Mouse (Mus musculus): ENCODE results near the gene Med25. TPM values are rescaled to one million over a fixed set of nuclear protein-coding genes. Genes with fewer than 3 reads are reported as not detected.

Gene Med25
- polyA plus RNA-seq, 1 experiment from 2014 or later = 61.0 TPM

- H3K27ac ChIP-seq = no peak overlapping the region
- WGBS (ENCODE audit: insufficient replicate concordance) = 4% methylated on average over 58 of the region's 58 CpGs
- peaks cover 38% of the 10 kb centered on the region for H3K27me3 ChIP-seq (replicated peaks)
- no peaks in the 10 kb centered on the region for H3K9me3 ChIP-seq (replicated peaks)
- peak overlapping the region; percentile 33 for H3K4me3 ChIP-seq
- peaks cover 44% of the 10 kb centered on the region for H3K36me3 ChIP-seq
- peak; percentile 32 for ATAC-seq
- H3K4me2 ChIP-seq = peak overlapping the region; percentile 65
- H3K4me1 ChIP-seq = peaks cover 45% of the 10 kb centered on the region
- H3K9ac ChIP-seq = peak overlapping the region; percentile 17; the same call in 1 of the 2 replicates
Measured at GRCm38 (mm10) chr7:44839491-44840191, 52.9 kb downstream of the Med25 start.

GRCm38 (mm10) chr7:44839171-44839490 lies 53.4 kb downstream of the Med25 start:
- peak overlapping the region; percentile 33 for H3K4me3 ChIP-seq
- H3K9me3 ChIP-seq (replicated peaks) = no peaks in the 10 kb centered on the region
- peak overlapping the region; percentile 65 for H3K4me2 ChIP-seq
- H3K27ac ChIP-seq = no peak overlapping the region
- H3K4me1 ChIP-seq = peaks cover 45% of the 10 kb centered on the region
- peaks cover 39% of the 10 kb centered on the region for H3K36me3 ChIP-seq
- H3K9ac ChIP-seq = no peak overlapping the region
- peaks cover 38% of the 10 kb centered on the region for H3K27me3 ChIP-seq (replicated peaks)
- ATAC-seq = peak; percentile 6; the same call in 1 of the 2 replicates
- WGBS (ENCODE audit: insufficient replicate concordance) = 21% methylated on average over 11 of the region's 11 CpGs

- Histone ChIP-seq H3K36me3 (peaks cover 28% of the 10 kb centered on the region), H3K27ac (no peak overlapping the region), H3K9me3 (replicated peaks) (no peaks in the 10 kb centered on the region), H3K4me3 (no peak overlapping the region), H3K9ac (no peak overlapping the region), H3K4me2 (no peak overlapping the region), H3K4me1 (peaks cover 39% of the 10 kb centered on the region), H3K27me3 (replicated peaks) (peaks cover 38% of the 10 kb centered on the region)
- WGBS (ENCODE audit: insufficient replicate concordance) = 68% methylated on average over 6 of the region's 6 CpGs
- no peak for ATAC-seq
Measured at GRCm38 (mm10) chr7:44838073-44838472, 54.4 kb downstream of the Med25 start.

GRCm38 (mm10) chr7:44836423-44837053 lies 56.0 kb downstream of the Med25 start:
- Histone ChIP-seq H3K4me3 (no peak overlapping the region), H3K27me3 (replicated peaks) (peaks cover 33% of the 10 kb centered on the region), H3K36me3 (peaks cover 22% of the 10 kb centered on the region), H3K9me3 (replicated peaks) (no peaks in the 10 kb centered on the region), H3K27ac (no peak overlapping the region), H3K4me2 (no peak overlapping the region), H3K9ac (no peak overlapping the region), H3K4me1 (peaks cover 32% of the 10 kb centered on the region)
- 68% methylated on average over 9 of the region's 9 CpGs for WGBS (ENCODE audit: insufficient replicate concordance)
- ATAC-seq = no peak

- no peak for ATAC-seq
- peaks cover 29% of the 10 kb centered on the region for H3K27me3 ChIP-seq (replicated peaks)
- H3K27ac ChIP-seq = no peak overlapping the region
- peaks cover 22% of the 10 kb centered on the region for H3K36me3 ChIP-seq
- H3K4me3 ChIP-seq = no peak overlapping the region
- H3K9me3 ChIP-seq (replicated peaks) = no peaks in the 10 kb centered on the region
- H3K4me1 ChIP-seq = peaks cover 32% of the 10 kb centered on the region
- H3K9ac ChIP-seq = no peak overlapping the region
- no peak overlapping the region for H3K4me2 ChIP-seq
- 47% methylated on average over 3 of the region's 3 CpGs for WGBS (ENCODE audit: insufficient replicate concordance)
Measured at GRCm38 (mm10) chr7:44836016-44836404, 56.5 kb downstream of the Med25 start.

- Histone ChIP-seq H3K4me2 (no peak overlapping the region), H3K27ac (no peak overlapping the region), H3K9ac (no peak overlapping the region), H3K4me1 (peaks cover 27% of the 10 kb centered on the region), H3K27me3 (replicated peaks) (peaks cover 25% of the 10 kb centered on the region), H3K36me3 (peaks cover 22% of the 10 kb centered on the region), H3K9me3 (replicated peaks) (no peaks in the 10 kb centered on the region), H3K4me3 (no peak overlapping the region)
- WGBS (ENCODE audit: insufficient replicate concordance) = 85% methylated on average over 1 of the region's 1 CpGs
- no peak for ATAC-seq
Measured at GRCm38 (mm10) chr7:44835373-44836015, 57.0 kb downstream of the Med25 start.

- ATAC-seq = no peak
- WGBS (ENCODE audit: insufficient replicate concordance) = 77% methylated on average over 4 of the region's 4 CpGs
- no peak overlapping the region for H3K4me2 ChIP-seq
- no peaks in the 10 kb centered on the region for H3K9me3 ChIP-seq (replicated peaks)
- H3K27ac ChIP-seq = no peak overlapping the region
- H3K36me3 ChIP-seq = peaks cover 47% of the 10 kb centered on the region
- H3K27me3 ChIP-seq (replicated peaks) = no peaks in the 10 kb centered on the region
- H3K4me1 ChIP-seq = peaks cover 13% of the 10 kb centered on the region
- H3K9ac ChIP-seq = no peak overlapping the region
- no peak overlapping the region for H3K4me3 ChIP-seq
Measured at GRCm38 (mm10) chr7:44832763-44833162, 59.7 kb downstream of the Med25 start.

- H3K27me3 ChIP-seq (replicated peaks) = no peaks in the 10 kb centered on the region
- H3K36me3 ChIP-seq = peaks cover 69% of the 10 kb centered on the region
- H3K4me3 ChIP-seq = no peak overlapping the region
- H3K9ac ChIP-seq = no peak overlapping the region
- H3K4me1 ChIP-seq = peaks cover 23% of the 10 kb centered on the region
- no peak for ATAC-seq
- no peaks in the 10 kb centered on the region for H3K9me3 ChIP-seq (replicated peaks)
- H3K27ac ChIP-seq = no peak overlapping the region
- WGBS (ENCODE audit: insufficient replicate concordance) = 87% methylated on average over 5 of the region's 5 CpGs
- no peak overlapping the region for H3K4me2 ChIP-seq
Measured at GRCm38 (mm10) chr7:44828706-44829105, 63.8 kb downstream of the Med25 start.

GRCm38 (mm10) chr7:44826771-44827170 lies 65.7 kb downstream of the Med25 start:
- Histone ChIP-seq H3K4me3 (no peak overlapping the region), H3K9me3 (replicated peaks) (no peaks in the 10 kb centered on the region), H3K36me3 (peaks cover 74% of the 10 kb centered on the region), H3K4me2 (no peak overlapping the region), H3K4me1 (peaks cover 40% of the 10 kb centered on the region), H3K9ac (no peak overlapping the region), H3K27ac (no peak overlapping the region), H3K27me3 (replicated peaks) (no peaks in the 10 kb centered on the region)
- no peak for ATAC-seq
- WGBS (ENCODE audit: insufficient replicate concordance) = 75% methylated on average over 3 of the region's 3 CpGs

MicroRNA genes within 50 kb of the gene (microRNA counts, 519-probe panel; counts per million panel counts)
- 582 counts per million, percentile 70 among the panel's probes with 10 or more counts for microRNA mmu-miR-707

Small RNA genes lying within 50 kb of the gene (microRNA-seq; reads per million reads assigned to microRNA genes)
- not detected for gene Mir707

Other genes starting within 250 kb of the Med25 start
- gene Myh14, start 221.9 kb downstream of the Med25 start, polyA plus RNA-seq (2016; fragmentation: Nextera tagmentation; extraction: Ambion mirVana) = 0.13 and 0.35 TPM in 2 replicates
- not detected in 2 replicates for gene Izumo2, start 184.0 kb downstream of the Med25 start, polyA plus RNA-seq (2016; fragmentation: Nextera tagmentation; extraction: Ambion mirVana)
- 31.0 and 31.7 TPM in 2 replicates for gene Vrk3, start 144.3 kb downstream of the Med25 start, polyA plus RNA-seq (2016; fragmentation: Nextera tagmentation; extraction: Ambion mirVana)
- 1.7 and 1.9 TPM in 2 replicates for gene Zfp473, start 141.7 kb downstream of the Med25 start, polyA plus RNA-seq (2016; fragmentation: Nextera tagmentation; extraction: Ambion mirVana)
- gene Nup62, start 76.6 kb downstream of the Med25 start, polyA plus RNA-seq (2016; fragmentation: Nextera tagmentation; extraction: Ambion mirVana) = 82.6 and 84.9 TPM in 2 replicates
- gene Il4i1, start 76.3 kb downstream of the Med25 start, polyA plus RNA-seq (2016; fragmentation: Nextera tagmentation; extraction: Ambion mirVana) = 0.59 and 0.64 TPM in 2 replicates
- 5.4 and 5.7 TPM in 2 replicates for gene Atf5, start 76.1 kb downstream of the Med25 start, polyA plus RNA-seq (2016; fragmentation: Nextera tagmentation; extraction: Ambion mirVana)
- gene Akt1s1, start 43.7 kb downstream of the Med25 start, polyA plus RNA-seq (2016; fragmentation: Nextera tagmentation; extraction: Ambion mirVana) = 42.7 and 45.3 TPM in 2 replicates
- 34.4 and 39.6 TPM in 2 replicates for gene Tbc1d17, start 43.6 kb downstream of the Med25 start, polyA plus RNA-seq (2016; fragmentation: Nextera tagmentation; extraction: Ambion mirVana)
- gene Pnkp, start 35.6 kb downstream of the Med25 start, polyA plus RNA-seq (2016; fragmentation: Nextera tagmentation; extraction: Ambion mirVana) = 26.1 and 26.7 TPM in 2 replicates
- 114 and 121 TPM in 2 replicates for gene Ptov1, start 22.9 kb downstream of the Med25 start, polyA plus RNA-seq (2016; fragmentation: Nextera tagmentation; extraction: Ambion mirVana)
- gene Fuz, start 3.4 kb upstream of the Med25 start, polyA plus RNA-seq (2016; fragmentation: Nextera tagmentation; extraction: Ambion mirVana) = 9.0 and 11.4 TPM in 2 replicates
- gene Ap2a1, start 36.8 kb upstream of the Med25 start, polyA plus RNA-seq (2016; fragmentation: Nextera tagmentation; extraction: Ambion mirVana) = 85.1 and 86.5 TPM in 2 replicates
- 0.33 TPM in 1 of 2 replicates, not detected in the other for gene Tsks, start 50.5 kb upstream of the Med25 start, polyA plus RNA-seq (2016; fragmentation: Nextera tagmentation; extraction: Ambion mirVana)
- gene Cpt1c, start 82.1 kb upstream of the Med25 start, polyA plus RNA-seq (2016; fragmentation: Nextera tagmentation; extraction: Ambion mirVana) = 4.0 and 4.3 TPM in 2 replicates
- gene Prmt1, start 93.9 kb upstream of the Med25 start, polyA plus RNA-seq (2016; fragmentation: Nextera tagmentation; extraction: Ambion mirVana) = 248 and 262 TPM in 2 replicates
- 50.4 and 55.9 TPM in 2 replicates for gene Irf3, start 104.9 kb upstream of the Med25 start, polyA plus RNA-seq (2016; fragmentation: Nextera tagmentation; extraction: Ambion mirVana)
- gene Bcl2l12, start 106.0 kb upstream of the Med25 start, polyA plus RNA-seq (2016; fragmentation: Nextera tagmentation; extraction: Ambion mirVana) = 23.6 and 25.4 TPM in 2 replicates
- 19.0 and 21.4 TPM in 2 replicates for gene Scaf1, start 123.7 kb upstream of the Med25 start, polyA plus RNA-seq (2016; fragmentation: Nextera tagmentation; extraction: Ambion mirVana)
- 13.9 and 15.5 TPM in 2 replicates for gene Rras, start 125.2 kb upstream of the Med25 start, polyA plus RNA-seq (2016; fragmentation: Nextera tagmentation; extraction: Ambion mirVana)
- gene Prr12, start 160.2 kb upstream of the Med25 start, polyA plus RNA-seq (2016; fragmentation: Nextera tagmentation; extraction: Ambion mirVana) = 3.0 and 4.1 TPM in 2 replicates
- 31.6 and 38.7 TPM in 2 replicates for gene Nosip, start 169.7 kb upstream of the Med25 start, polyA plus RNA-seq (2016; fragmentation: Nextera tagmentation; extraction: Ambion mirVana)
- 8.5 and 8.6 TPM in 2 replicates for gene Prrg2, start 170.0 kb upstream of the Med25 start, polyA plus RNA-seq (2016; fragmentation: Nextera tagmentation; extraction: Ambion mirVana)
- gene Rcn3, start 199.5 kb upstream of the Med25 start, polyA plus RNA-seq (2016; fragmentation: Nextera tagmentation; extraction: Ambion mirVana) = 69.1 and 70.9 TPM in 2 replicates
- 26.6 and 26.9 TPM in 2 replicates for gene Fcgrt, start 211.1 kb upstream of the Med25 start, polyA plus RNA-seq (2016; fragmentation: Nextera tagmentation; extraction: Ambion mirVana)
- gene Rps11, start 231.7 kb upstream of the Med25 start, polyA plus RNA-seq (2016; fragmentation: Nextera tagmentation; extraction: Ambion mirVana) = 1,421 and 1,491 TPM in 2 replicates
- 1,134 and 1,149 TPM in 2 replicates for gene Rpl13a, start 236.0 kb upstream of the Med25 start, polyA plus RNA-seq (2016; fragmentation: Nextera tagmentation; extraction: Ambion mirVana)
- 0.27 and 0.59 TPM in 2 replicates for gene Gm45713, start 243.5 kb upstream of the Med25 start, polyA plus RNA-seq (2016; fragmentation: Nextera tagmentation; extraction: Ambion mirVana)
- 5.1 and 5.7 TPM in 2 replicates for gene Flt3l, start 243.7 kb upstream of the Med25 start, polyA plus RNA-seq (2016; fragmentation: Nextera tagmentation; extraction: Ambion mirVana)